Mouse (Mus musculus): Measurements from ENCODE around the gene Irf2bpl.

- TF ChIP-seq CHD1 (IDR thresholded peaks at IDR 0.05; ENCODE audit: low read depth, low read length), result no peak
- TF ChIP-seq POLR2A (IDR thresholded peaks at IDR 0.05; ENCODE audit: low read depth, low read length), result no peak; the same call in 1 of the 2 replicates
- TF ChIP-seq MAZ (IDR thresholded peaks at IDR 0.05; ENCODE audit: low read depth, low read length), result no peak
- TF ChIP-seq USF1 (IDR thresholded peaks at IDR 0.05; ENCODE audit: low read depth, low read length), result no peak
Observed at GRCm38 (mm10) chr12:86892711-86893311, 8.2 kb upstream of the Irf2bpl start.

Data from CH12.LX (cell line).